Mouse (Mus musculus) forebrain, embryonic 15.5 days (tissue): ENCODE data around the gene Leap2. TPM values are rescaled to one million over a fixed set of nuclear protein-coding genes. Genes with fewer than 3 reads are reported as not detected.
"Not testable (repeated sequence)": the region's sequence is repeated elsewhere in the genome, so short reads cannot be mapped to it uniquely, and the experiment has no call there.

Experiments used
- ATAC-seq: fragments of 200-750 bp; cut with Nextera tagmentation; replicated peaks from 2 replicates; pipeline ENCODE4 v1.8.0; 2017; ENCODE audit warnings: mild to moderate bottlenecking, moderate TSS enrichment, moderate library complexity
- H3K27ac ChIP-seq: fragments of 300-500 bp; sonication (generic); replicated peaks from 2 replicates; pipeline ENCODE4 v1.5.1; 2015; ENCODE audit warnings: mild to moderate bottlenecking, inconsistent platforms
- H3K27me3 ChIP-seq: fragments of 300-500 bp; sonication (generic); 2 replicates; pipeline ENCODE4 v1.6.1; 2015; ENCODE audit warnings: inconsistent platforms
- H3K36me3 ChIP-seq: fragments of 300-500 bp; sonication (generic); 2 replicates; pipeline ENCODE4 v1.6.1; 2015; ENCODE audit warnings: mild to moderate bottlenecking, inconsistent platforms
- H3K4me1 ChIP-seq: fragments of 300-500 bp; sonication (generic); 2 replicates; pipeline ENCODE4 v1.6.1; 2015; ENCODE audit warnings: inconsistent platforms
- H3K4me2 ChIP-seq: fragments of 300-500 bp; sonication (generic); replicated peaks from 2 replicates; pipeline ENCODE4 v1.6.1; 2015; ENCODE audit warnings: mild to moderate bottlenecking, inconsistent platforms
- H3K4me3 ChIP-seq: fragments of 300-500 bp; sonication (generic); 2 replicates; pipeline ENCODE4 v1.5.1; 2015; ENCODE audit warnings: mild to moderate bottlenecking, inconsistent platforms
- H3K9ac ChIP-seq: fragments of 300-500 bp; sonication (generic); replicated peaks from 2 replicates; pipeline ENCODE4 v1.6.1; 2015; ENCODE audit warnings: mild to moderate bottlenecking, inconsistent platforms
- H3K9me3 ChIP-seq: fragments of 300-500 bp; sonication (generic); 2 replicates; pipeline ENCODE4 v1.6.1; 2016; ENCODE audit warnings: inconsistent platforms
- WGBS: fragments of 180-500 bp; shearing (Covaris S2); methylation state at CpG from one replicate; pipeline ENCODE4 v1.1.7; 2015; ENCODE audit warnings: mixed read lengths; 5-methylcytosine and 5-hydroxymethylcytosine counted together
- polyA plus RNA-seq: library from polyadenylated mRNA; unstranded; fragments of >200 nt; fragmentation: Nextera tagmentation; extraction: Ambion mirVana; gene quantifications from 2 replicates; pipeline ENCODE4 v1.2.1, GENCODE M21; 2015

The Leap2 gene
- polyA plus RNA-seq, 1 experiment from 2014 or later, result not detected

DNA sequence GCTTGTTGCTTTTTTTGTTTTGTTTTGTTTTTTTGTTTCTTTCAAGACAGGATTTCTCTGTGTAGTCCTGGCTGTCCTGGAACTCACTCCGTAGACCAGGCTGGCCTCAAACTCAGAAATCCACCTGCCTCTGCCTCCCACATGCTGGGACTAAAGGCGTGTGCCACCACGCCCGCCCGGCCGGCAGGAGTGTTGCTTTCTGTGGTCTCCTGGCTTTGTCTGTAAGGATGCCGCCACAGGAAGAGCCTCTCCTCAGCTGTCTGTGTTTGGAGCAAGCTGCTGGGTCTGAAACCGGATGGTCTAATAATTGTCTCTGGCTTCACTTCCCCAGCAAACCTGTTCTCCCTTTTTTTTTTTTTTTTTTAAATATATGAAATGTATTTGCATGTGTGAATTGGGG lies 12.5 kb upstream of the Leap2 start:
- no peaks in the 10 kb centered on the region for H3K27me3 ChIP-seq
- peaks cover 7% of the 10 kb centered on the region for H3K4me1 ChIP-seq
- no peak overlapping the region for H3K4me2 ChIP-seq
- H3K27ac ChIP-seq, result no peak overlapping the region
- ATAC-seq, result no peak
- no peaks in the 10 kb centered on the region for H3K36me3 ChIP-seq
- no peak overlapping the region for H3K9ac ChIP-seq
- 82% methylated on average over 8 of the region's 8 CpGs for WGBS
- H3K4me3 ChIP-seq, result no peak overlapping the region
- no peaks in the 10 kb centered on the region for H3K9me3 ChIP-seq

DNA sequence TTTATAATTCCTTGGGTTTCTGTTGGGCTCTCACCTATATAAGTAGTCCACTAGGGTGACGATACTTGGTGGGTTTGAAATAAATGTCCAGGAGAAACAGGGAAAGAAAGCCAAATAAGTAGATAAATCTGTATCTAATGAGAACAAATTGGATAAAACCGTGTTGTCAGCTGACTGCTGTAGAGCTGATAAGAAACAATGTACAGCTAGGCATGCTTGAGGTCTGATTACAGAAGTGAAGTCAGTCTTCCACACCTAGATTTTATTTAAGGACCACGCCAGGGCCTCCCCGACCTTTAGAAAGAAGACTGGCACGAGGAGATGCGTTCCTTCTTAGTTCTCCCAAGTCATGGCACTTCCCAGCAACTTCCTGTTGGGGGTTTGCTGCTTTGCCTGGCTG lies 10.1 kb upstream of the Leap2 start:
- peaks cover 8% of the 10 kb centered on the region for H3K36me3 ChIP-seq
- H3K9ac ChIP-seq, result no peak overlapping the region
- no peaks in the 10 kb centered on the region for H3K9me3 ChIP-seq
- H3K4me1 ChIP-seq, result peaks cover 18% of the 10 kb centered on the region
- H3K27me3 ChIP-seq, result no peaks in the 10 kb centered on the region
- no peak overlapping the region for H3K27ac ChIP-seq
- H3K4me3 ChIP-seq, result no peak overlapping the region
- ATAC-seq, result no peak
- 75% methylated on average over 6 of the region's 6 CpGs for WGBS
- no peak overlapping the region for H3K4me2 ChIP-seq

DNA sequence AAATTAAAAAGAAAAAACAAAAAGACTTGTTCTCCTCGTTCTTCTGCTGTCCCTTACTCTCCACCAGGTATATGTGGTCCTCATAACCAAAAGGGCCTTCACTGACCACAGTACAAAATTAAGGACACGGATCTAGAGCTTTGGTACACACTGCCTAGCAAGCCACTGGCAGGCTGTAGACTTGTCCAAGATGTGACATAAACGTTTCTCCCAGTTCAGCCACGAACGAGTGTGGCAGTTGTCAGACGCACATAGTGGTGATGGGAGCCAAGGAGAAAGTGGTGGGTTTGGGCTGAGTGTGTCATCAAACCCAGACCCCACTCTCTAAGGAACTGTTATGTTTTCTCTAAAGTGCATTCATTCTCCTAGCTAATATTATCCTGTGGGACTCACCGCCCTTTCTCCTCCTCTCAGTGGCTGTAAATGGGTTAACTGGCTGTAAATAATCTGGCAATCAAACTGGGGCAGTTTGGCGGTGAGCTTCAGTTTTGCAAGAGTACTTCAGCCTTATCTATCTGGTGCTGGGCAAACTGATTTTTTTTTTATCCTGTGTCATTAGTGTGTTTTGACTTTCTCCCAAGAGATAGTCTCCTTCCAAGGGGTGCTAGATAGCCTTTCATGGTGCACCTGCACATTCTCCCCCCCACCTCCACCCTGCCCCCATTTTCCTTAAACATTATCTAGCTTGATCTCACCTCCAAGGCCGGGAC lies 8.5 kb upstream of the Leap2 start:
- no peak; the same call in 1 of the 2 replicates for ATAC-seq
- peak overlapping the region; percentile 90 for H3K4me2 ChIP-seq
- no peaks in the 10 kb centered on the region for H3K27me3 ChIP-seq
- no peaks in the 10 kb centered on the region for H3K9me3 ChIP-seq
- peaks cover 8% of the 10 kb centered on the region for H3K36me3 ChIP-seq
- peak overlapping the region; percentile 39 for H3K9ac ChIP-seq
- peaks cover 18% of the 10 kb centered on the region for H3K4me1 ChIP-seq
- 10% methylated on average over 9 of the region's 9 CpGs for WGBS
- peak overlapping the region; percentile 94 for H3K4me3 ChIP-seq
- H3K27ac ChIP-seq, result peak overlapping the region; percentile 83

DNA sequence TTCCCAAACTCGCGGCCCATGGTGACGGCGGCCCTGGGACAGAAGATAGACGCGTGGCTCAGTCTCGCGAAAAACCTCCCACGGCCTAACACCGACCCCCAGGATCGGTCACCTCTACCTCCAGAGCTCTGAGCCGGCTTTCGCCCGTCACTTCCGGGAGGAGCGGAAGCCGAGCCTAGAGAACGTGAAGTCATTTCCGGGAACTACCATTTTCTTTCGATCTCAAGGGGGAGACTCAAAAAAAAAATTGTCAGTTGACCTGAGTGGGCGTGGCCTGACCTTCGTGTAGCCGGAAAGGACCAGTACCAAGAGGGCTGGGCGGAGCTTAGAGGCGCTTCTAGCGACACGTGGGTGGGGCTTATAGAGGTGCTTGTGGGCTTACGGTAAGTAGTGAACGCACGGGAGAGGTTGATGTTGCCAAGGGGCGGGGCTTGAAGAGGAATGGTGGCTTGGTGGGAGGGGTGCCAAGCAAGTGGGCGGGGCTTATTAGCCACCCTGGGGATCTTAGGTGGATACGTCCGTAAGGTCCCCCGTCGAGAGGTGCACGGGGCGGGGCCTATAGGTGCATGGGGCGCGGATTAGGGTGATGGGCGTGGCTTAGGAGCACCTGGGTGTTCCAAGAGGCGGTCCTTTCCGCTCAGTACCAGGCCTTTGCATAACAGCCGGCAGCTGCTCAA lies 7.8 kb upstream of the Leap2 start, which contains the start of the genes Uqcrq and Gdf9:
Gene Uqcrq (minus strand): TSS at position 162 of the 677 bp plus-strand sequence.
Gene Gdf9 (plus strand): TSS at position 354 of the 677 bp plus-strand sequence.
- Histone ChIP-seq H3K27me3 (no peaks in the 10 kb centered on the region), H3K4me1 (peaks cover 18% of the 10 kb centered on the region), H3K9me3 (no peaks in the 10 kb centered on the region), H3K4me2 (peak within 1 kb of the TSS; percentile 90), H3K36me3 (peaks cover 8% of the 10 kb centered on the region), H3K27ac (peak within 1 kb of the TSS; percentile 83), H3K9ac (peak within 1 kb of the TSS; percentile 87), H3K4me3 (peak within 1 kb of the TSS; percentile 94)
- WGBS, result under 1% methylated on average over 44 of the region's 44 CpGs
- peak; percentile 95 for ATAC-seq

DNA sequence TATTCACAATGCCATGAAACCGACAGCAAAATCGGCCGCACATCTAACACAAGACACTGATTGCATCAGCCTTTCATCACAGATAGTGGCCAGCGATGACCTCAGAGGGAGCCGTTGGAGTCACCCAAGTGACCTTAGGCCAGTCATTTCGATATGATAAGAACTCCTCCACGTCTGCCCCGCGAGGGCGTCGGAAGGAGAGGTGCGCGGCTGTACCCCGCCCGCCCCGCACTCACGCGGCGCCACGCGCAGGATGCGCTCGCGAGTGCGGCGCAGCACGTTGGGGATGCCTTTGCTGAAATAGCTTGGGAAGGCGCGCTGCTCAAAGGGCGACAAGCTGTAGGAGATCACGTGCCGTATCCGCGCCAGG lies 7.3 kb upstream of the Leap2 start:
- Histone ChIP-seq H3K36me3 (peaks cover 8% of the 10 kb centered on the region), H3K4me3 (peak overlapping the region; percentile 94), H3K27me3 (no peaks in the 10 kb centered on the region), H3K4me2 (peak overlapping the region; percentile 90), H3K9ac (peak overlapping the region; percentile 87), H3K4me1 (peaks cover 18% of the 10 kb centered on the region), H3K9me3 (no peaks in the 10 kb centered on the region), H3K27ac (peak overlapping the region; percentile 83)
- ATAC-seq, result peak; percentile 76; the same call in 1 of the 2 replicates
- WGBS, result under 1% methylated on average over 34 of the region's 34 CpGs

DNA sequence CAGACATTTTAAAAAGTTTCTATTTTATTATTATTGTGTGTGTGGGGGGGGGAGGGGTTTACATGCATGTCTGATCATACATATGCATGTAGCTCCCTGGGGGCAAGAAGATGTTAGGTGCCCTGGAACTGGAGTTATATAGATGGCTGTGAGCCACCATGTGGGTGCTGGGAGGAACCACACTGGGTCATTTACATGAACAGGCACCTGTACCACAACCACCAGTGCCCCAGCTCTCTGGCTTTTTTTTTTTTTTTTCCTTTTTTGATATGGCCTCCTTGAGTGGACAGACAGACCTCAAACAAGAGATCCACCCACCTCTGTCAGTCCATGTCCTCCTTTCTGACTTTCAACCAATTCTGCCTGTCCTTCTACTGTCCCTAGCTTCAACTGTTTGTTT lies 6.2 kb upstream of the Leap2 start:
- ATAC-seq, result no peak
- H3K4me2 ChIP-seq, result peak overlapping the region; percentile 90; the same call in 1 of the 2 replicates
- H3K36me3 ChIP-seq, result peaks cover 8% of the 10 kb centered on the region
- H3K27ac ChIP-seq, result no peak overlapping the region
- no peaks in the 10 kb centered on the region for H3K27me3 ChIP-seq
- H3K4me1 ChIP-seq, result peaks cover 18% of the 10 kb centered on the region
- H3K9ac ChIP-seq, result no peak overlapping the region
- no peaks in the 10 kb centered on the region for H3K9me3 ChIP-seq
- H3K4me3 ChIP-seq, result no peak overlapping the region

DNA sequence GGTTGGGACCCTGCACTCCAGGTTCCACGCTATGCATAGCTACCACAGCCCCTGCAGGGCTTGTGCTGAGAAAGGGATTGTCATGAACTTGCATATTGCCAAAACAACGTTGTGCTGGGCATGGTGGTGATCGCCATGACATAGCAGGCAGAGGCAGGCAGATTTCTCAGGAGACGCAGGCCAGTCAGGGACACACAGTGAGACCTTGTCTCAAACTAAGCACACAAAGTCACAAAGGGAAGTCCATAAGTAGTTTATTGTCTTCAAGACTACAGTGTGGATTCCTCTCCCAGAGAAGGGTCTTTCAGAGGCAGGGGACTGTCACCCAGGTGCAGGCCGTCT lies 5.7 kb upstream of the Leap2 start:
- H3K4me3 ChIP-seq, result no peak overlapping the region
- no peak for ATAC-seq
- H3K9me3 ChIP-seq, result no peaks in the 10 kb centered on the region
- H3K27ac ChIP-seq, result no peak overlapping the region
- H3K36me3 ChIP-seq, result peaks cover 8% of the 10 kb centered on the region
- H3K9ac ChIP-seq, result no peak overlapping the region
- peaks cover 18% of the 10 kb centered on the region for H3K4me1 ChIP-seq
- no peaks in the 10 kb centered on the region for H3K27me3 ChIP-seq
- WGBS, result 97% methylated on average over 5 of the region's 5 CpGs
- H3K4me2 ChIP-seq, result no peak overlapping the region

DNA sequence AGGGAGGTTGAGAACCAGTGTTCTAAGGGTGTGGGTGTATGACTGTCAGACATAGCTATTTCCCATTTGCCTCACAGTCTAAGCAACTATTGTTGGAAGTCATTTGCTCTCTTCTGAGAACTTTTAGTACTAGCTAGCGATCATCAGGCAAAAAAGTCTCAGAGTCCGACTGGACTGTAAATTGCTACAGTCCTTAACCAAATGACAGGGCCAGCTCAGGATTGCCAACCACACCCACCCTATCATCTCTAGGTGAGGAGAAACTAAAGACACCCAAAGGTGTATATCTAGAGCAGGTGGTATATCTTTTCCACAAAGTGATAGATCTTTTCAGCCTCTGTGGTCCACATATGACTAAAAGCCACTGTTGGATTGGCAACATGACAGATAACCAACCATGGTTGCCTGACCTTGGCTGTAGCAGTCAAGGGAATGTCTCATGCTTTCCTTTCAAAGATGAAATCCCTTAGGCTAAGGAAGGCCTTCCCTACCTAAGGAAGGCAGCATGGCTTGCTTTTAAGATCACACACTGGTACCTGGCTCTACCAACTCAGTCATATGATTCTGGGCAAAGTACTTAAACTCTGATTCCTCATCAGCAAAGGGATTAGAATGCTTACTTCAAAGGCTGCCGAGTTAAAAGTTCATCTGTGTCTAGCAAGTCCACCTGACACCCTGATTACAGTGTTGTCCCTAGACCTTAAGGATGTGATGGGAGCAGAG lies 5.2 kb upstream of the Leap2 start:
- Histone ChIP-seq H3K36me3 (peaks cover 8% of the 10 kb centered on the region), H3K9me3 (no peaks in the 10 kb centered on the region), H3K4me3 (no peak overlapping the region), H3K4me1 (peaks cover 18% of the 10 kb centered on the region), H3K9ac (no peak overlapping the region), H3K4me2 (no peak overlapping the region), H3K27me3 (no peaks in the 10 kb centered on the region), H3K27ac (no peak overlapping the region)
- ATAC-seq, result no peak
- WGBS, result 90% methylated on average over 3 of the region's 3 CpGs

DNA sequence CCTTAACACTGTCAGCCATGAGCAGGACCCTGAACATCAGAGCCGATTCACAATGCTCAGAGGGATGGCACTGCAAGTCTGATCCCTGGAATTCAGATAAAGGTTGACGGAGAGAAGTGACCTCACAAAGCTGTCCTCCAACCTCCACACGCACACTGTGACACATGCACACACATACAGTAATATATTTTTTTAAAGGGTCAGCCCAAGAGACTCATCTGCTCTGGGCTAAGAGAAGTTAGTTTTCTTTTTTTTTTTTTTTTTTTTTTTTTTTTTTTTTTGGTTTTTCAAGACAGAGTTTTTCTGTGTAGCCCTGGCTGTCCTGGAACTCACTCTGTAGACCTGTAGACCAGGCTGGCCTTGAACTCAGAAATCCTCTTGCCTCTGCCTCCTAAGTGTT lies 3.9 kb upstream of the Leap2 start:
- not testable (repeated sequence) for H3K4me2 ChIP-seq, H3K27ac ChIP-seq
- WGBS, result 88% methylated on average over 3 of the region's 3 CpGs

DNA sequence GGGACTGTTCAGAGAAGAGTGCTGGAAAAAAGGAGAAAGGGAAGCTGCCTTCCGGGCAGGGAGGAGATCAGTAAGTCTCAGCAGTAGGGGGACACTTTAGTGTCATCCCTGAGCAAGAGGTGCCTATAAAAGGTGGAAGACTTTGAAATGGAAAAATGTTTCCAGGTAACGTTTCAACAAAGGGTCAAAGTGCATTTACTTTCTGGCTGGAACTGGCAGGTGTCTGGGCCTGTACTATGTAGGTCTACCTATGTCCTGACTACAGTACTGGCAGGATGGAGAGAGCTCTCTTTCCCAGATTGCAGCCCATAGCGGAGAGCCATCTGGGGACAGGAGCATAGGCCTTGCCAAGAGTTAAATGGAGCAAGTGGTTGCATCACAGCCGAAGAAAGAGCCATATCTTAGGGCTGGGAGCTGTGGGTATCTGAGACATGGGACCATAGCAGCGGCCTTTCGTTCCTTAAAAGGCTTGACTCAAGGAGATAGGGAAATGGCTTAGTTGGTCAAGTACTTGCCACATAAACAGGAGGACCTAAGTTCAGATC lies 2.8 kb upstream of the Leap2 start:
- Histone ChIP-seq H3K9ac (no peak overlapping the region), H3K4me3 (no peak overlapping the region), H3K4me2 (no peak overlapping the region), H3K9me3 (no peaks in the 10 kb centered on the region), H3K36me3 (peaks cover 15% of the 10 kb centered on the region), H3K27me3 (no peaks in the 10 kb centered on the region), H3K27ac (no peak overlapping the region), H3K4me1 (peaks cover 12% of the 10 kb centered on the region)
- ATAC-seq, result no peak
- WGBS, result 86% methylated on average over 6 of the region's 6 CpGs

More for the DNA sequence above, 3.9 kb upstream of the Leap2 start:
- not testable (repeated sequence) for ATAC-seq, H3K4me3 ChIP-seq, H3K9me3 ChIP-seq, H3K27me3 ChIP-seq, H3K9ac ChIP-seq, H3K36me3 ChIP-seq
- H3K4me1 ChIP-seq, result peaks cover 18% of the 10 kb centered on the region

DNA sequence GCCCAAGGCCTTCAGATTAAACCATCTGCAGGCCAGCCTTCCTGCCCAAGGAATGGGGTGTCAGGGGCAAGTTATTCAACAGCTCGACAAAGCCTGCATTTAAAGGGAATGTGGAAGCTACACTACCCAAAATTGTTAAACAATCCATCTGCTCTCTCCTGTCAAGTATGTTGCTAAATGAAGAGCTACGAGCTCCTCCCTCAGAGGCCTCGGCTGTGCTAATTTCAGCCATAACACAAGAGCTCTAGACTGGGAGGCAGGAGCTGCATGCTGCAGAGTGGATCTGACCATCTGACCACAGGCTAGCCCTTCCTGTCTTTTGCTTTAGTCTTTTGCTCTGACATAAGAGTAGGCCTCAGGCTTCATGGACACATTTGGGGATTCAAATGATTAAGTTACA lies 2.3 kb upstream of the Leap2 start:
- no peaks in the 10 kb centered on the region for H3K27me3 ChIP-seq
- no peak for ATAC-seq
- 91% methylated on average over 3 of the region's 3 CpGs for WGBS

DNA sequence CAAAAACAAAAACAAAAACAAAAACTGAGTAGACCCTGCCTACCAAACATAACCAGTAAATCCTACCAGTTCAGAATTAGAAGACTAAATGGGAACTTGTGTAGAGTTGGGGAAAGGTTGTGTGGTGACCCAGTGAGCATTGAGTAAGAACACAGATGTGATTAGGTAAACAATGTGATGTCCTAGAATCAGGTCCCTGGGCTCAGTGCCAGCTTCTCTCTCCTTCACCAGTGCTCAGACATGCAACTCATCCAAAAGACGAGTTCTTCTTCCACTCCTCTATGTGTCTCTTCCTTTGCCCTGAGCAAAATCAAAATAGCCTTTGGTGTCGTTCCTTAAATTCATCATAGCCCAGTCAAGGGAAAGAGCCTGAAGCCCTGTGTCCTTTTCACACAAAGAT lies 1.9 kb upstream of the Leap2 start:
- no peak overlapping the region for H3K27ac ChIP-seq
- H3K4me1 ChIP-seq, result peaks cover 8% of the 10 kb centered on the region
- no peaks in the 10 kb centered on the region for H3K27me3 ChIP-seq
- H3K4me3 ChIP-seq, result no peak overlapping the region
- H3K4me2 ChIP-seq, result no peak overlapping the region
- no peak for ATAC-seq
- H3K9me3 ChIP-seq, result no peaks in the 10 kb centered on the region
- H3K9ac ChIP-seq, result no peak overlapping the region
- WGBS, result 76% methylated on average over 2 of the region's 2 CpGs
- H3K36me3 ChIP-seq, result peaks cover 20% of the 10 kb centered on the region

More for the DNA sequence above, 2.3 kb upstream of the Leap2 start:
- peaks cover 12% of the 10 kb centered on the region for H3K4me1 ChIP-seq
- H3K9ac ChIP-seq, result no peak overlapping the region
- H3K4me2 ChIP-seq, result no peak overlapping the region
- no peaks in the 10 kb centered on the region for H3K9me3 ChIP-seq
- H3K27ac ChIP-seq, result no peak overlapping the region
- no peak overlapping the region for H3K4me3 ChIP-seq
- H3K36me3 ChIP-seq, result peaks cover 16% of the 10 kb centered on the region
